ENCODE assay signal across 21 mouse cellular contexts in the genomic region with DNA sequence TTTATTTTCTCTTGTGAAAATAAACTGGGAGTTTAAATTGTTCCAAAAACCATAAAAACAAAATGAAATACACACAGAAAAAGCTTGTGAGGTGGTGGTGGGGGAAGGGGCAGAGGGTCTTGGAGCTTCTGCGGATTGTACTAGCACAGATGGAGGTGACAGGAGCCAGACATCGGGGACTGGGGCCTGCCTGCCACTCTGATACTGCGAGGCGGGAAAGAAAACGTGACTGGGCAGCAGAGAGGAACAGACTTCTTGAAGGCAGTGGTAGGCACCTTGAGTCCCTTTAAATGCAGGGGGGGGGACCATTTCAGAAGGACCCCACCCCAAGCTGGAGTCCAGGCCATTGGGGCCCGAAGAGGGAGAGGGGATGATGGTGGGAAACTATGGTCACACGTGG. TPM values are rescaled to one million over a fixed set of nuclear protein-coding genes. Genes with fewer than 3 reads are reported as not detected.
DNase-seq lines count a peak whose midpoint lies in the region; ATAC-seq and TF ChIP-seq lines count a peak whose summit lies in the region.
"Had no signal": no experiment of that assay in that cellular context is flagged by ENCODE, and none has a peak within 500 bp of the region (broad histone marks: within the 10 kb centered on the region; RNA-seq: fewer than 3 reads in every experiment).

No protein-coding gene starts in this region.

- H3K9me3 ChIP-seq in kidney, embryonic 15.5 days (replicated peaks) = no peaks in the 10 kb centered on the region
- H3K9me3 ChIP-seq in kidney, postnatal 0 days (replicated peaks; ENCODE audit: low read length) = no peaks in the 10 kb centered on the region
- no peaks in the 10 kb centered on the region for H3K9me3 ChIP-seq in stomach, postnatal 0 days (ENCODE audit: control insufficient read depth, low read length)
- H3K9me3 ChIP-seq: embryonic facial prominence, embryonic 13.5 days; embryonic facial prominence, embryonic 15.5 days; forebrain, embryonic 10.5 days; forebrain, embryonic 12.5 days had no signal

- H3K27ac ChIP-seq in kidney, embryonic 15.5 days = peak overlapping the region; percentile 70
- H3K27ac ChIP-seq in kidney, postnatal 0 days = 0 out of 2 replicates have a peak overlapping the region, but pooled peaks have one; percentile 71
- 0 out of 2 replicates have a peak overlapping the region, but pooled peaks have one; percentile 2 for H3K27ac ChIP-seq in stomach, postnatal 0 days (replicated peaks)
- H3K27ac ChIP-seq: embryonic facial prominence, embryonic 13.5 days; embryonic facial prominence, embryonic 15.5 days; forebrain, embryonic 10.5 days; forebrain, embryonic 12.5 days had no signal

- no peak overlapping the region for H3K4me2 ChIP-seq in kidney, embryonic 15.5 days
- no peak overlapping the region for H3K4me2 ChIP-seq in kidney, postnatal 0 days (ENCODE audit: low read length)
- H3K4me2 ChIP-seq in stomach, postnatal 0 days (replicated peaks; ENCODE audit: low read depth) = no peak overlapping the region
- H3K4me2 ChIP-seq: embryonic facial prominence, embryonic 13.5 days; embryonic facial prominence, embryonic 15.5 days; forebrain, embryonic 12.5 days had no signal

- ATAC-seq in kidney, embryonic 15.5 days (replicated peaks; ENCODE audit: low FRiP score) = no peak
- ATAC-seq in kidney, postnatal 0 days (replicated peaks; ENCODE audit: low FRiP score, low read depth) = no peak
- ATAC-seq in stomach, postnatal 0 days (ENCODE audit: low FRiP score, low TSS enrichment) = no peak
- ATAC-seq: forebrain, embryonic 14.5 days; forebrain, embryonic 16.5 days had no signal

- peaks cover 55% of the 10 kb centered on the region for H3K36me3 ChIP-seq in kidney, embryonic 15.5 days
- H3K36me3 ChIP-seq in kidney, postnatal 0 days (ENCODE audit: insufficient read depth, low read length) = peaks cover 31% of the 10 kb centered on the region
- H3K36me3 ChIP-seq in stomach, postnatal 0 days (ENCODE audit: control insufficient read depth, insufficient read depth, low read length) = peaks cover 4% of the 10 kb centered on the region; the same call in 1 of the 2 replicates

- WGBS in kidney, embryonic 15.5 days = 73% methylated on average over 7 of the region's 7 CpGs
- WGBS in kidney, postnatal 0 days = 78% methylated on average over 7 of the region's 7 CpGs
- 79% methylated on average over 7 of the region's 7 CpGs for WGBS in stomach, postnatal 0 days

- H3K4me1 ChIP-seq in kidney, embryonic 15.5 days = peaks cover 5% of the 10 kb centered on the region
- no peaks in the 10 kb centered on the region for H3K4me1 ChIP-seq in kidney, postnatal 0 days (replicated peaks; ENCODE audit: insufficient read depth, low read length)
- no peaks in the 10 kb centered on the region for H3K4me1 ChIP-seq in stomach, postnatal 0 days (replicated peaks; ENCODE audit: control insufficient read depth, insufficient read depth)
- H3K4me1 ChIP-seq: embryonic facial prominence, embryonic 13.5 days; embryonic facial prominence, embryonic 15.5 days; forebrain, embryonic 10.5 days; forebrain, embryonic 12.5 days had no signal

- no peak for TF ChIP-seq EP300 in stomach, postnatal 0 days (optimal IDR thresholded peaks at IDR 0.05)

- no peaks in the 10 kb centered on the region for H3K27me3 ChIP-seq in kidney, embryonic 15.5 days
- H3K27me3 ChIP-seq in kidney, postnatal 0 days (ENCODE audit: insufficient read depth, low read length) = no peaks in the 10 kb centered on the region
- H3K27me3 ChIP-seq in stomach, postnatal 0 days (ENCODE audit: control insufficient read depth, insufficient read depth, low read length) = no peaks in the 10 kb centered on the region
- H3K27me3 ChIP-seq: embryonic facial prominence, embryonic 13.5 days; embryonic facial prominence, embryonic 15.5 days; forebrain, embryonic 12.5 days had no signal

- no peak overlapping the region for H3K4me3 ChIP-seq in kidney, embryonic 15.5 days (replicated peaks)
- no peak overlapping the region for H3K4me3 ChIP-seq in kidney, postnatal 0 days (replicated peaks; ENCODE audit: low read depth, low read length)
- H3K4me3 ChIP-seq in stomach, postnatal 0 days (ENCODE audit: low read depth, low read length) = no peak overlapping the region
- H3K4me3 ChIP-seq: embryonic facial prominence, embryonic 13.5 days; embryonic facial prominence, embryonic 15.5 days; erythroblast, embryonic 14.5 days; forebrain, embryonic 10.5 days; forebrain, embryonic 12.5 days had no signal

- DNase-seq in kidney, adult 8-10 months = no peak
- no peak for DNase-seq in kidney, postnatal 0 days (ENCODE audit: low spot score)
- DNase-seq in kidney, postnatal 4 days = no peak
- no peak for DNase-seq in stomach, postnatal 0 days (ENCODE audit: low spot score)
- DNase-seq in thymus, postnatal 14 days = no peak
- DNase-seq: adrenal gland, adult 2 months; adrenal gland, postnatal 10 days; adrenal gland, postnatal 25 days; cerebellum, adult 11 months; cerebellum, adult 2 months; cerebellum, adult 9-10 months; cerebellum, postnatal 36 days; embryo, embryonic 11 days had no signal

- no peak overlapping the region for H3K9ac ChIP-seq in kidney, embryonic 15.5 days
- H3K9ac ChIP-seq in kidney, postnatal 0 days (ENCODE audit: low read depth, low read length) = no peak overlapping the region
- H3K9ac ChIP-seq in stomach, postnatal 0 days (ENCODE audit: low read length) = no peak overlapping the region
- H3K9ac ChIP-seq: embryonic facial prominence, embryonic 13.5 days; embryonic facial prominence, embryonic 15.5 days; forebrain, embryonic 12.5 days had no signal

- no peak for TF ChIP-seq CTCF in kidney, postnatal 0 days (IDR thresholded peaks at IDR 0.05; ENCODE audit: low read depth)
- no peak for TF ChIP-seq CTCF in stomach, postnatal 0 days (IDR thresholded peaks at IDR 0.05; ENCODE audit: low read depth)

RNA-seq across cellular contexts. Expression of gene Tgoln1, which starts 9.6 kb away (rescaled TPM):
- 37.5 and 39.5 TPM in 2 replicates for polyA plus RNA-seq in kidney, embryonic 15.5 days (2015; fragmentation: Nextera tagmentation; extraction: Ambion mirVana)
- polyA plus RNA-seq in kidney, postnatal 0 days (2015; fragmentation: Nextera tagmentation; extraction: Ambion mirVana) = 42.3 and 44.2 TPM in 2 replicates
- 37.2 and 37.7 TPM in 2 replicates for polyA plus RNA-seq in stomach, postnatal 0 days (2015; fragmentation: Nextera tagmentation; extraction: Ambion mirVana)

RNA-seq across cellular contexts. Expression of gene Retsat, which starts 28.1 kb away (rescaled TPM):
- 22.1 and 24.6 TPM in 2 replicates for polyA plus RNA-seq in kidney, embryonic 15.5 days (2015; fragmentation: Nextera tagmentation; extraction: Ambion mirVana)
- 41.0 and 45.3 TPM in 2 replicates for polyA plus RNA-seq in kidney, postnatal 0 days (2015; fragmentation: Nextera tagmentation; extraction: Ambion mirVana)
- polyA plus RNA-seq in stomach, postnatal 0 days (2015; fragmentation: Nextera tagmentation; extraction: Ambion mirVana) = 54.1 TPM in 2 replicates

RNA-seq across cellular contexts. Expression of gene Elmod3, which starts 28.2 kb away (rescaled TPM):
- 14.6 and 16.8 TPM in 2 replicates for polyA plus RNA-seq in kidney, embryonic 15.5 days (2015; fragmentation: Nextera tagmentation; extraction: Ambion mirVana)
- polyA plus RNA-seq in kidney, postnatal 0 days (2015; fragmentation: Nextera tagmentation; extraction: Ambion mirVana) = 16.2 and 18.1 TPM in 2 replicates
- 13.3 and 15.8 TPM in 2 replicates for polyA plus RNA-seq in stomach, postnatal 0 days (2015; fragmentation: Nextera tagmentation; extraction: Ambion mirVana)

Comparison
In these comparisons a context has a peak if more than half of its experiments do, and no peak if none do; other contexts are left out.
1. H3K27ac ChIP-seq: peak in every context shown above with its lines; median percentile 71 in kidney, postnatal 0 days; 70 in kidney, embryonic 15.5 days; 2 in stomach, postnatal 0 days.